27 mouse cellular contexts compared by ENCODE assay signal in genomic region chr2:155585082-155585481, GRCm38 (mm10). TPM values are rescaled to one million over a fixed set of nuclear protein-coding genes. Genes with fewer than 3 reads are reported as not detected.
DNase-seq lines count a peak whose midpoint lies in the region; ATAC-seq and TF ChIP-seq lines count a peak whose summit lies in the region.
"Had no signal": no experiment of that assay in that cellular context is flagged by ENCODE, and none has a peak within 500 bp of the region (broad histone marks: within the 10 kb centered on the region; RNA-seq: fewer than 3 reads in every experiment).

No protein-coding gene starts in this region.

- no peak overlapping the region for H3K4me3 ChIP-seq in liver, adult 2 months (ENCODE audit: insufficient read depth, low read depth, low read length)
- H3K4me3 ChIP-seq: embryonic facial prominence, embryonic 13.5 days; forebrain, embryonic 10.5 days; heart, embryonic 10.5 days; heart, embryonic 15.5 days; limb, embryonic 13.5 days; myocyte; neural tube, embryonic 12.5 days had no signal

- 28% methylated on average over 9 of the region's 9 CpGs for WGBS in liver, adult 2 months

- H3K27ac ChIP-seq in liver, adult 2 months (replicated peaks; ENCODE audit: insufficient read depth, low read depth, low read length) = peak overlapping the region; percentile 87
- H3K27ac ChIP-seq: embryonic facial prominence, embryonic 13.5 days; forebrain, embryonic 10.5 days; heart, embryonic 10.5 days; heart, embryonic 15.5 days; limb, embryonic 13.5 days; neural tube, embryonic 12.5 days; stomach, postnatal 0 days had no signal

- peaks cover 23% of the 10 kb centered on the region for H3K4me1 ChIP-seq in liver, adult 2 months (ENCODE audit: control insufficient read depth, insufficient read depth, low read length)
- H3K4me1 ChIP-seq: embryonic facial prominence, embryonic 13.5 days; heart, embryonic 10.5 days; heart, embryonic 15.5 days; limb, embryonic 13.5 days; neural tube, embryonic 12.5 days had no signal

- peak overlapping the region; percentile 26; the same call in 1 of the 2 replicates for H3K9ac ChIP-seq in liver, adult 2 months (ENCODE audit: low read depth, low read length)
- H3K9ac ChIP-seq: embryonic facial prominence, embryonic 13.5 days; forebrain, postnatal 0 days; heart, embryonic 15.5 days; limb, embryonic 13.5 days; neural tube, embryonic 12.5 days had no signal

- no peak for TF ChIP-seq POLR2A in liver, adult 2 months (IDR thresholded peaks at IDR 0.05; ENCODE audit: extremely low read depth, insufficient read depth, low read length)

- no peaks in the 10 kb centered on the region for H3K79me2 ChIP-seq in liver, adult 2 months (ENCODE audit: control insufficient read depth, insufficient read depth, low read length)

- peak; percentile 88 for DNase-seq in liver, adult 2 months (ENCODE audit: extremely low read depth, low read depth, low spot score)
- DNase-seq in liver (no peak), ES-CJ7 (ENCODE audit: low read depth, low spot score) (peak; percentile 30), R1 (ENCODE audit: low read depth, low spot score) (peak; percentile 71)
- DNase-seq in layer of hippocampus, postnatal 25 days (ENCODE audit: extremely low spot score in 1 of 2, low spot score in 1 of 2) = no peak
- DNase-seq in cerebellum, adult 11-12 months = no peak
- DNase-seq: B cell, adult 2 months; cerebellum, adult 8-10 months; cerebellum, postnatal 25 days; forebrain, postnatal 0 days; right cerebral cortex, adult 18-20 months; thymus, adult 18-20 months; thymus, postnatal 36 days had no signal

- no peak for TF ChIP-seq CTCF in liver, adult 2 months (IDR thresholded peaks at IDR 0.05; ENCODE audit: low read depth, low read length)

- H3K27me3 ChIP-seq in liver, adult 2 months (ENCODE audit: control insufficient read depth, insufficient read depth, low read length) = no peaks in the 10 kb centered on the region
- H3K27me3 ChIP-seq: embryonic facial prominence, embryonic 13.5 days; heart, embryonic 15.5 days; limb, embryonic 13.5 days; neural tube, embryonic 12.5 days; Patski had no signal

- ATAC-seq in monocyte, adult 5-6 weeks (replicated peaks; ENCODE audit: insufficient number of reproducible peaks, low FRiP score, low TSS enrichment, poor library complexity, severe bottlenecking) = 0 out of 2 replicates have a peak, but pooled peaks have one; percentile 4
- ATAC-seq: forebrain, postnatal 0 days; hindbrain, embryonic 16.5 days; midbrain, embryonic 16.5 days; Patski had no signal

- H3K36me3 ChIP-seq in liver, adult 2 months (ENCODE audit: control insufficient read depth, insufficient read depth, low read length) = peaks cover 9% of the 10 kb centered on the region
- H3K36me3 ChIP-seq: embryonic facial prominence, embryonic 13.5 days; forebrain, embryonic 10.5 days; heart, embryonic 10.5 days; heart, embryonic 15.5 days; limb, embryonic 13.5 days; neural tube, embryonic 12.5 days had no signal

RNA-seq across cellular contexts. Expression of gene Gss, which starts 7.5 kb away (rescaled TPM):
- 69.4 and 112 TPM in 2 replicates for total RNA-seq in liver, adult 2 months (2014; rRNA removed)
- 113 and 134 TPM in 2 replicates for polyA plus RNA-seq in liver, adult 2 months (2012; rRNA removed)
- 30.1 to 47.6 TPM (median 35.5 TPM) in 3 replicates for total RNA-seq in monocyte, adult 5-6 weeks (2017)
- total RNA-seq in layer of hippocampus, postnatal 25 days (2021) = 10 to 100 TPM; 22.6 to 26.5 TPM

RNA-seq across cellular contexts. Expression of gene Myh7b, which starts 25.9 kb away (rescaled TPM):
- total RNA-seq in liver, adult 2 months (2014; rRNA removed) = not detected in 2 replicates
- polyA plus RNA-seq in liver, adult 2 months (2012; rRNA removed) = not detected in 2 replicates
- not detected in 3 replicates for total RNA-seq in monocyte, adult 5-6 weeks (2017)
- 1 to 10 TPM; 2.7 to 3.7 TPM for total RNA-seq in layer of hippocampus, postnatal 25 days (2021)
- total RNA-seq: megakaryocyte, adult 5-6 weeks had no signal
- polyA plus RNA-seq: activated CD4-positive, CD25-positive, alpha-beta regulatory T cell, adult 4 months had no signal

Comparison
In these comparisons a context has a peak if more than half of its experiments do, and no peak if none do; other contexts are left out.
1. DNase-seq: peak in liver, adult 2 months (single experiment), ES-CJ7 (single experiment) and R1 (single experiment); none in liver (single experiment), layer of hippocampus, postnatal 25 days (0 of 2) and cerebellum, adult 11-12 months (single experiment).